Mouse (Mus musculus) G1E (cell line): ENCODE results near the gene Elfn2.

ENCODE experiments used
- CTCF ChIP-seq: IDR thresholded peaks from 2 replicates; pipeline ENCODE4 v1.5.1; 2012; ENCODE audit warnings: low read depth, low read length, inconsistent platforms, mixed read lengths
- GATA1 ChIP-seq: IDR thresholded peaks from 2 replicates; pipeline ENCODE4 v1.6.1; 2012; ENCODE audit warnings: borderline replicate concordance, low read length, inconsistent platforms, mixed read lengths
- TAL1 ChIP-seq: conservative IDR thresholded peaks from 2 replicates; pipeline ENCODE4 v1.6.1; 2012; ENCODE audit warnings: low read depth, low read length, inconsistent platforms, mixed read lengths

GRCm38 (mm10) chr15:78742831-78743230 is 24.3 kb upstream of the Elfn2 start:
- TF ChIP-seq CTCF (no peak), GATA1 (no peak), TAL1 (no peak)
